Mouse (Mus musculus): ENCODE results near the gene Slc25a30.
"Not testable (repeated sequence)": the region's sequence is repeated elsewhere in the genome, so short reads cannot be mapped to it uniquely, and the experiment has no call there.

The Slc25a30 gene

DNA sequence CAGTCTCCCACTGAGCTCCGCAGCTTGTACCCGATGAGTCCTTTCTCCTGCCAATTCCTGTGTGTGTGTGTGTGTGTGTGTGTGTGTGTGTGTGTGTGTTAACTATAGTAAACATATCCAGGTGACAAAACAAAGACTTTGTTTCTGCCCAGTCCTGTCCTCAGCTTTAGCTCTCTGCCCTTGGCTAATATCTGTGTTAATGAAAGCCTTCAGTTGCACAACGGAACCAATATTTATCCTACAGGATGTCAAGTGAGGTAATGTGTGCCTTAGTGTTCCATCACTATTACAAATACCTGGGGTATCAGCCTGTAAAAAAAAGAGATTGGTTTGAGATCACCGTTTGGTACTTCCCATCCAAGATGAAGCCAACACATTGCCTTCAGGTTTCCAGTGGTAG, 6.3 kb upstream of the Slc25a30 start:
- no peak for DNase-seq (ENCODE audit: low read depth, low spot score)

DNA sequence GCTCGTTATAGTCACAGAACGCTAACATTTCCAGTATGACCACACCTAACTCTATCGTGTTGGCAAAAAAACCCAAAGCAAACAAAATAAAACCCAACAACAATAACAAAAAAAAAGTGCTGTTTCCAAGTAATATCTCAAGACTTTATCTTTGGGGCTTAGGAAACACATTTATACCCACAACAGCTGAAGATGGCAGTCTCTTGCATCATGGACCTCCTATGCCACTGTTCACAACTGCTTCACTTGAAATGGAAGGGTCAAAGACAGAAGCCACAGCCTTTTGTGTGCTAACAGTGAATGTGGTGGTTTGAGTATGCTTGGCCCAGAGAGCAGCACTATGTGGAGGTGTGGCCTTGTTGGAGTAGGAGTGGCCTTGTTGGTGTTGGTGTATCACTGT, 4.5 kb upstream of the Slc25a30 start:
- no peak for DNase-seq (ENCODE audit: low read depth, low spot score)

DNA sequence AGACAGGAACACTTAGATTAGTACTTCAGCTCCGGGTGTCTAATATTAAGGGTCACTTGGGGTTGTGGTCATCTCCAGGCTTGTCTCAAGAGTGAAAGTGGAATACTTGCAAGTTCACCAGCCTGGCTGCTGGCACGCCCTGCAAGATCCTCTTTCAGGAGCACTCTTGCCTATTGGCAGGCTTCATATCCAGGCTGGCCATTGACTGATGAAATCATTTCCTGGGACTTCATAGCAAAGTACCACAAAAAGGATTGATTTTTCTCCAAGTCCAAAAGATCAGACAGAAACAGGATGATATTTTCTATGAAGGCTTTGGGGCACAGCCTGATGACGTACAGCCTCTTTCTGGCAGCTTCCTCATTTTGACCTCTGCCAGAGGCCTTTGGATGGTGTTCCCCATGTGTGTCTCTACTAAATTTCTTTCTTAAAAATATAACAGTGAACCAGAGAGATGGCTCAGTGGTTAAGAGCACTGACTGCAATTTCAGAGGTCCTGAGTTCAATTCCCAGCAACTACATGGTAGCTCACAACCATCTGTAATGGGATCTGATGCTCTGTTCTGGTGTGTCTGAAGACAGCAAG, 3.7 kb upstream of the Slc25a30 start:
- no peak for DNase-seq (ENCODE audit: low read depth, low spot score)

DNA sequence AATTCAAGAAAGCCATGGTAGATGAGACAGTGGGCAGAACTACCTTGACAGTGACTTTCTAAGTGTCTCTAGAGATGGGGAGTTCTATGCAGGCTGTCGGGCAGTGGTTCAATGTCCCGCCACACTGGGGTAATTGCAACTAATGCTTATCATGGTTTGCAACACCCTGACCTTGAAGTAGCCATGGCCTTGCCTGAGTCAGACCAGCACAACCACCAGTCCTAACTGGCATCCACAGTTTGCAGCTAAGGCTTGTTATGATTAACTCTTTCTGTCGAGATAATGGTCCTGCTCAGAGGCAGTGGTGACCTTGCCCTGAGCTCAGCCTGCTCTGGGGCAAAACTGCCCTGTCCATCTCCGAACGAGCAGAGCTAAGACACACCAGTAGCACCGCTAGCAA, 2.5 kb upstream of the Slc25a30 start:
- DNase-seq (ENCODE audit: low read depth, low spot score): no peak

DNA sequence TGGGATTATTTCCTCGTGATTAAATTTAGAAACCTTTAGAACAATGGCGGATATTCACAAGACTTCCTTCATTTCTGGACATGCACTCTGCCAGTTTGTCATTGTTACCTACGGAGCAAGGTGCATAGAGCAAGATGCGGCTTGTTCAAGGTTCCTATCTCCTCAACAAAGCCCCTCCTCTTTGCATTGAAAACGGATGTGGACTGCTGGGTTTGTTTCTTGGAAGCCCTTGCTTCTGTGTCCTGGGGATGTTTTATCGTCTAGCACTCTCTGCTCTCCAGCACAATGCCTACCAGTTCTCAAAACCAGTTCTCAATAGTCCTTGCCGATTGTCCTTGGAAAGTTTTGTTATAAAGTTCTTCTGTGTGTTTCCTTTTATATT, 948 bp upstream of the Slc25a30 start:
- no peak for DNase-seq (ENCODE audit: low read depth, low spot score)

DNA sequence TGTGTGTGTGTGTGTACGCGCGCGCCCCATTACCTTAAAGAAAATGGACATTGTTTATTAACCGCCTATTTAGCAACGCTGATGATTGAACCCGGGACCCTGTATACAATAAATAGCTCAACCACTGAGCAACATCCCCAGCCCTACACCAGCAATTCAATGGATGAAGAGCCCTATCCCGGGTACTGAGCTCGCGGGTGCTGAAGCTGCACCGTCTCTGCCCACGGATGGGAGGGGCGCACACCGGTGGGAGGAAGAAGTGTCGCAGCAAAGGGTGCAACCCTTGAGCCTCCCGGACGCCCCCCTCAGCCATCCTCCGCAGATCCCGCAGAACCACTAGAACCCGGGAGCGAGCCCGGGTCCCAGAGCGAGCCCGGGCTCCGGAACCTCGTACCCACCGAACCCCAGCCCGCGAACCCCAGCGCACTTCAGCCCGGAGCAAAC, 391 bp downstream of the Slc25a30 start:
- DNase-seq (ENCODE audit: low read depth, low spot score): no peak

DNA sequence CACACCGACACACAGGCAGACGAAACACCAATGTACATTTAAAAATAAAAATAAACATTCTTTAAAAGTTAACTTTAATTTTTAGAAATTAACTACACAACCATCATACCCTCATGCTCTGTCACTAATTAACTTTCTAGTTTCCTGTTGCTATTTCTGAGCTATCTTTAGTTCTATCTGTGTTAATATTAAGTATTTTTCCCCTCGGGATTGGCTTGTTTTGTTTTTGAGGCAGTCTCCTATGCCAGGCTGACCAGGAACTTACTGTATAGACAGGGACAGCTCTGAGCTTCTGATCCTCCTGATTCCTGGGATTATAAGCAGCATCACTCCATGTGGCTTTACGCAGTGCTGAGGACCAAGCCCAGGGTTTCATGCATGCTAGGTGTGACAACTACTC, 6.9 kb downstream of the Slc25a30 start:
- no peak for DNase-seq (ENCODE audit: low read depth, low spot score)

DNA sequence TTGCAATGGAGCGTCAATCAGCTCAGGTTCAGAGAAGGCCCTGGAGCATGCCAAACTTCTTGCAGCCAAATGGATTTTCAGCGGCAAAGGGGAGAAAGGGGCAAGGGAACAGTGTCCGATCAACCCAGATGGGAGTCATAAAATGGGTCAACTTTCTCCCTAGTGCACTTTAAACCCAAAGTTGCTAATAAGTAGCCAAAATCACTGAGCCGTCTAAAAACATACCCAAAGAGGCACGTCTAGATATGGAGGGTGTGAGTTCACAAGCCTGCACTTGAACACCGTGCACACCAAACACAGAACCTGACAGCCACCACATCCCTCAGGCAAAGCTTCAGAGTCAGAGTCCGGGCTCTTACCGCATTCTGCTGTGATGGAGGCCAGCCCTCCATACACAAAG, 10.2 kb downstream of the Slc25a30 start:
- DNase-seq (ENCODE audit: low read depth, low spot score): no peak

DNA sequence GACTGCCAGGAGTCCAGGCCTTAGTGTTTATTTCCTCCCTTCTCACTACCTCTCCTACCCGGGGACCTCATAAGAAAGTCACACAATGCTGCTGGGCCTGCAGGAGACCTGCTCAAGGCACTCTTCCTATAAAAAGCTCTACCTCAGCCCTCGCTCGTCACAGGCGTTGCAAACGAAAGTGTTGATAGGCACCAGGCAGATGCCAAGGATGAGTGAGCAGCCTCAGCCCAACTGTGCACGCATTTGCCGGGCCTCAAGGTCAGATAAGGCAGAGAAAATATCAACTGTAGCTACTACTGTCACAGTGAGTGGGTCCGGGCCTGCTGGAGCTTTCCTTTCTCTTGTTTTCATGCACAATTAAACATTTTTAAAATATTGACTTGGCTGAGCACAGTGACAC, 13.4 kb downstream of the Slc25a30 start:
- no peak for DNase-seq (ENCODE audit: low read depth, low spot score)

DNA sequence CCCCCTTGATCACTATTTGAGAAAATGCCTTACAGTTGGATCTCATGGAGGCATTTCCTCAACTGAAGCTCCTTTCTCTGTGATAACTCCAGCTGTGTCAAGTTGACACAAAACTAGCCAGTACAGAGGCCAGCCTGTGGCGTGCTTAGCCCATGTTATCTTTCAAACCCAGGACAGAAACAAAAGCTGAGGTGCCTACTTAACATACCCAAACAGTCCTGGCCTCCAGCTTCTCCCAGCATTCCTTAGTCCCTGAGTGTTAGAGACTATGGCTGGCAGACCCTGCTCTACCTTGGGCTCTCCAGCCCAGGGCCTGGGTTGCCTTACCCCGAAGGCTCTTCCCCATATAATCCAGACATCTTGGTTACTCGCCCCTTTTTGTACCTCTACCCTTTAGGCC, 14.4 kb downstream of the Slc25a30 start:
- DNase-seq (ENCODE audit: low read depth, low spot score): not testable (repeated sequence)

DNA sequence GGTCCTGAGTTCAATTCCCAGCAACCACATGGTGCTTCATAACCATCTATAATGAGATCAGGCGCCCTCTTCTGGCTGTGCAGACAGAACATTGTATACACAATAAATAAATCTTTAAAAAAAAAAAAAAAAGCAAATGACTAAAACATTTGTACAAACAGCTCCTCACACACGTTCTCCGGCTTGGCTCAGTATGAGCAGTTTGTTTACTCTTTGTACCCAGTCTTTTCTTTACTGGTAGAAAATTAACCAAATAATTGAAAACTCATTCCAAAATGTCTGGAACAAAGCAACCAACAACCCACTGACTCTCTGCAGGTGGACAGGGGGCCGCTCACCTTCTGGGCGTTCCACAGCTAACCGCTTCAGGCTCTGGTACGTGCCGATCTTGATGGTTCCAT, 15.7 kb downstream of the Slc25a30 start:
- DNase-seq (ENCODE audit: low read depth, low spot score): no peak

DNA sequence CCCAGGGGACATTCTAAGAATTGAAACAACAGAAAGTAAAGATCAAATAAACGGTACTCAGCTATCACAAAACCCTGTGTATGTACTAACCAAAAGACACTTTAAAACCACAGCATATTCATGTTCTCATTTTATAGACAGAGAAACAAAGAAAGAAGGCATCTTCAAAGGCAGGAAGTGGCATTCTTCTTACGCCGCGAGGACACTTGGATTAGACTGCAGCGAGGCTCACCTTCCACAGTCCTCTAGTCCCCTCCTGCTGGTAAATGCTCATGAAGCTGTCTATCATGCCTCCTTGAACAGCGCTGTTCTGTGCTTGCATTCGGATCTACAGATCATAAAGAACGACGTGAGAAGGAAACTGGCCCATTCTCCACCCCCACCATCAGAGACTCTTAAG, 17.5 kb downstream of the Slc25a30 start:
- no peak for DNase-seq (ENCODE audit: low read depth, low spot score)

DNA sequence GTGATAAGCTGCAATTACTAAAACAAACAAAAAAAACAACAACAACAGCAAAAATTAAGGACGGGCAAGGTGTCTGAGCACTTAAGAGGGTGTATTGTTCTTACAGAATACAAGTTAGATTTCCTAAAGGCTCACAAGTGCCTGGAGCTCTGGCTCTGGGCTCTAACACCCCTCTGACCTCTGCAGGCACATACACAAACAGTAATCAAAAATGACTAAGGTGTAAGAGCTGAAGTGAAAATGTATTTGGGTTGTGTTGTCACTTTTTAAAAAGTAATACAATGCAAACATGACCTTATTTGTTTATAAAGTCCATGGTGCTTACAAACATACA, 18.6 kb downstream of the Slc25a30 start:
- DNase-seq (ENCODE audit: low read depth, low spot score): no peak

DNA sequence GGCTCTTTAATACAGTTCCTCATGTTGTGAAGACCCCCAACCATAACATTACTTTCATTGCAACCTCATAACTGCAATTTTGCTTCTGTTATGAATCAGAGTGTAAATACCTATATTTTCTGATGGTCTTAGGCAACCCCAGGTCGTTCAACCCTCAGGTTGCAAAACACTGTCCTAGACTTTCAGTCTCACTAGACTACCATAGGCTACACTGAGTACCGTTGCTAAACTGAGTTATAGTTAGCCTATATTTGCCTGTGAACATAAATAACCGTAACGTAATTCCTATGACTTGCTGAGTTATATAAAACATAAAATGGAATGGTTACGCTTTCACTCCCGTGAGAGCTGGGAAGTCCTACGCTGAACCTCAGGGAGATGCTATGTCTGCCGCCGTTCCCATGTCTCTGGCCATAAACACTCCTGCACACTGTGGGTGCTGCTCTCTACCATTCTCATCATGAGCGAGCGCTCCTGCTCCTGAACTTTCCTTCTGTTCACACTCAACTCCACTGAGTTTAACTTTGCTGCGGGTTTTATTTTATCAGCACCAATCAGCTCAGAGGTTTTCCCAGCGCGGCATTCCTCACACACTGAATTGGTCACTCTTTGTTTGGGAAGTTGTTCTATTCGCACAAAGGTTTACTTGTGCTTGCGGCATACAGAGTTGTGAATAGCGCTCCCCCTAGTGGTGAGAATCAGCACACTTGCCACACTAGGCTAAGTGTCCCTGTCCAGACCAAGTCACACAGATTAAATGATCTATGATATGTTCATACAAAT, 19.2 kb downstream of the Slc25a30 start:
- peak; percentile 54 for DNase-seq (ENCODE audit: low read depth, low spot score)

DNA sequence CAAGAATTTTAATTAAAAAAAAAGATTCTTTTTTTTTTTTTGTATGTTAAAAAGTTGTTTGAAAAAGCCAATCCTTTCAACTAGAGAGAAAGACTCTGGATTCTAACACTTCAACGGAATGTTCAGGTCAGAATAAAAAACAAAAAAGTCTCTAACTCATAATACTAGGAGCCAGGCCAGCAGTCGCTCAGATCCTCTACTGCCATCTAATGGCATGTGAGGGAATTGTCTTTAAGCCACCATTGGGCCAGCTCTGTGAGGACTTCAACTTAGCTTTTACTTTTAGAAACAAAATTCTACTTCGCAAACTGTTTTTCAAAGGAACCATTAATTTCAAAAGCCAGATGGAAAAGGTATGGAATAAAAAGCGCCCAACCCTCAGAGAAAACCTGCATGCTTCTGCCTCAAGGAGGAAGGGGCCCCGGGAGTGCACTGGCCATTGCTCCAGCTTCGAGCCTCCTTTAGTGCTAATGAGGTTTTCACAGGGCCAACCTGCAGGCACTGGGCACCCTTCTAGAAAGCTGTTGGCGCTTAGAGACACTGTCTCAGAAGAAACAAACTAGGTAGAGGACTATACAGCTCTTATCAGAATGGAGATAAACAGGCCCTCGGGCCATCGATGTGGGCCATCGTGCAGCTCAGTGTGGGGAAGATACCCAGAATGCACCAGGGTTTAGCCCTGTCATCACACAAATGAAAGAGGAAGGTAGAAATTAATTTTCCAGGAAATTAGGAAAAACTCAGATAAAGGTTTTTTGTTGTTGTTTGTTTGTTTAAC, 25.6 kb downstream of the Slc25a30 start:
- DNase-seq (ENCODE audit: low read depth, low spot score): peak; percentile 18

DNA sequence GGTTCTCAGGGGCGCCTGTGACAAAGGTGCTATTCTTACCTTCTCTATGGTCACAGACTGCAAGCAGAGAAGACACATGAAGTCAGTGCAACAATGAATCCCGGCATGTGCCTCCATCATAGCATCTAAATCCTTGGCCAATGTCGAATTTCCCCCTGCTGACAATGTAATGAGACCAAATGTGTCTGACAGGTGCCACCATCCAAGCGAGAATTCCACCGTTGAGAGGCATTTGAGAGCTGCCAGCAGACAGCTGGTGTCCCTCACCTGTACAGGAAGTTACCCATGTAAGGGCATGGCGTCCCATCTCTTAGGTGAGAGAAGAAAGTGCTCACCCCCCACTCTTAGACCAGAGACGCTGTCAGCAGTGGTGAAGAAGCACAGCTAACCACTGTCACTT, 28.4 kb downstream of the Slc25a30 start:
- DNase-seq (ENCODE audit: low read depth, low spot score): no peak

DNA sequence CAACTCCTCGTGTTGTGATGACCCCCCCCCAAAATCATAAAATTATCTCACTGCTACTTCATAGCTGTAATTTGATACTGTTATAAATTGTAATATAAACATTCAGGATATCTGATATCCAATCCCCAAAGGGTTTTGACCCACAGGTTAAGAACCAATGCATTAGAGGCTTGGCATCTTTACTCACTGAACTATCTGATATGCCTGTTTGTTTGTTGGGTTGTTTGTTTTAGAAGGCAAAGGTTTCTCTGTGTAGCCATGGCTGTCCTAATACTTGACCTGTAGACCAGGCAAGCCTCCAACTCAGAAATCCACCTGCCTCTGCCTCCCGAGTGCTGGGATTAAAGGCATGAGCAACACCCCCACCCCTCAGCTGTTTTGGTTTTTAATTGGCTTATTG, 29.0 kb downstream of the Slc25a30 start:
- no peak for DNase-seq (ENCODE audit: low read depth, low spot score)

DNA sequence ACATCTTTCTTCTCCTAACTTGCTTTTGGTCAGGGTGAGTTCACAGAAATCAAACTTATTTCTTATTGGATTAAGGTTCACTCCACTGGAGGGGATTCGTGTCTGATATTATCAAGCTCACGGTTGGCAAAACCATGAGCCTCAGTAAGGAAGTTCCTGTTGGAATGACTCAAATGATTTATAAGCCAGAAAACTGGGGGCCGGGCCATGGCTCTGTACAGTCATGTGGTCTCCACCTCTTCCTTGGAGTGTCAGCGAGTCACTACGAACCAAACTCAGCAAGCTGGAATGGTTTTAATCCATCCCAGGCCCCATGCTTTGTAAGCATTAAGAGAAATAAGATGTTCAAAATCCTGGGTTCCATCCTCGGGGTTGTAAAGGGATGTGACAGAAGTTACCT, 29.9 kb downstream of the Slc25a30 start:
- DNase-seq (ENCODE audit: low read depth, low spot score): no peak

DNA sequence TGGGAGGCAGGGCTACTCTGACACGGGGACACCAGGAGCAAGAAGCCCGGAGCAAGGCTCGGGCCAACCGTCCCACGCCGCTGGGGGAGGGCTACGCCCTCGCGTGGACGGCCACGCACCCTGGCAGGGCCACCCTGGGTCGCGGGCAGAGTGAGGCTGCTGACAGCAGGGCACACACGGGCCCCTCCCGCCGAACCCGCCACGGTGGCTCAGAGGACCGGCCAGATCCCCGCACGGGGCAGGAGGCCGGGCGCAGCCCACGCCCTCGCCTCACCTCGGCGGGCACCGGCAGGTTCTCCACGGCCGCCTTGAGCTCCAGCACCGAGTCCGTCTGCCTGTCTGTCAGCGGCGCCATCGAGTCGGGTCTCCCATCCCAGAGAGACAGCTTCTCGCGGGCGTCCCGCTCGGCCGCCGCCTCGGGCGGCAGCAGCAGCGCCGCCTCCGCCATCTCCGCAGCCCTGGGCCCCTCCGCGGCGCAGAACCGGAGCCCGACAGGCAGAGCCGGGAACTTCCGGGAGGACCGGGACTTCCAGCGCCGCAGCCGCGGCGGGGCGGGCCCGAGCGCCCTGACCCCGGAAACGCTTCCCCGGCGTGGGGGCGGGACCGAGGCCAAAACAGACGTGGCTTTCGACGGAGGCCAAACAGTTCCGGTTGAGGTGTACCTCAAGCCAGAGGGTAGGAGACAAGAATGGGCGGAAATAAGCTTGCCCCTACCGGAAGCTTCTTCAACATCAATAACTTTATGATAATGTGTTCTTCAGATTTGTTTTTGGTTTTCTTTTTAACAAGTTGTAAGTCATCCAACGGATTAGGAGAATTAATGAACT, 32.6 kb downstream of the Slc25a30 start, which contains the start of gene Cog3:
TSS of gene Cog3 (minus strand) at position 527 of the 827 bp plus-strand sequence.
- DNase-seq (ENCODE audit: low read depth, low spot score): peak; percentile 85

DNA sequence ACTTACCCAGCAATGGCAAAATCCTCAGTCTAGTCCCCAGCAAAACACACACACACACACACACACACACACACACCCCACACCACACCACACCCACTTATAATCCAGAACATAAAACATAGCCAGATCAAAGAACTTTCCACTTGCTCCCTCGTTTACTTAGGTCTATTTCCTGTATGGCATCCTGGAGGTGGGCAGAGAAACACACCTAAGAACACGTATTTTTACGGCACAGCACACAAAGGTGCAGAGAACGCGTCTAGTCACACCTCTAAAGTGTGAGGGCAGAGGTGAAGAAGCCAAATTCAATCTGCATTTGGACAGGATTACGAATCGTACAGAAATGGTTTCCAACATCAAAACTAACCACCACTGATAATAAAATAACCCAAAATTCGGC, 33.6 kb downstream of the Slc25a30 start:
- no peak for DNase-seq (ENCODE audit: low read depth, low spot score)

DNA sequence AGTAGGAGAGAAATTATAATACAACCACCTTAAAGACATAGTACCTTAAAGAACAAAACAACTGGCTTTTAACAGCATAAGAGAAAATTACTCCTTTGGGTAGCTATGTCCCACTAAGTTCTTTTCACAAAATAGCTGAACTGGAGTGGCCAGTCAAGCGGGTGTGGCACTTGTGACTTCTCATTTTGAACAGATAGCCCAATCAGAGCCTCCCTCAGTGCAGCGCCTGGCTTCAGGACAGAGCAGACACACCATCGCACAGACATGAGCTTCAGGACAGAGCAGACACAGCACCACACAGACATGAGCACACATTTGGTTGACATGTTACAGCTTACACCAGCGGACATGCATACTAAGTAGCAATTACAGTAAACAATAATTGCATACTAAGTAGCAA, 35.8 kb downstream of the Slc25a30 start:
- DNase-seq (ENCODE audit: low read depth, low spot score): no peak

DNA sequence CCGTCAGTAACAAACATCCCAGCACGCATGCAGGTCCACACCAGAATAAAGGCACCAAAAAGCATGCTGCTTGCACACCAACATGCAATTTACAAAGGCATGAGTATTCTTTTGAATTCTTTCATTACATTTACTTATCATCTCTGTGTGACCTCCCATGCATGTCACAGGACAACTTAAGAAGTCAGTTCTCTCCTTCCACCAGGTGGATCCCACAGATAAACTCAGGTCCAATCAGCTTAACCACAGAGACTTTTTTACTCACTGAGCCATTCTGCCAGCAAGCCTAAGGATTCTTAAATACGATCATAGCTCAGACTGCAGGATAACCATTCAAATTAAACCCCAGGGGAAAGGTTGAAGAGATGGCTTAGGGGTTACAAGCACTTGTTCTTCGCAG, 37.7 kb downstream of the Slc25a30 start:
- DNase-seq (ENCODE audit: low read depth, low spot score): no peak
